Mouse (Mus musculus) naive thymus-derived CD4-positive, alpha-beta T cell, adult 5 months (primary cell): ENCODE results near the gene Pcp4l1. TPM values are rescaled to one million over a fixed set of nuclear protein-coding genes. Genes with fewer than 3 reads are reported as not detected.

Experiments used
- polyA plus RNA-seq: library from polyadenylated mRNA; unstranded; fragments of 100-300 nt; shearing (Covaris generic); gene quantifications from one replicate; pipeline ENCODE4 v1.2.1, GENCODE M21; 2017

Gene Pcp4l1
- not detected for polyA plus RNA-seq

GRCm38 (mm10) chr1:171195887-171196397, at the start of gene Pcp4l1:
Gene Pcp4l1, minus strand, starts transcription at chr1:171196268.

GRCm38 (mm10) chr1:171234126-171234525, 38.1 kb upstream of the Pcp4l1 start, which contains the start of gene Fcer1g:
Gene Fcer1g, minus strand, starts transcription at chr1:171234365.

GRCm38 (mm10) chr1:171224857-171225256, 28.8 kb upstream of the Pcp4l1 start, which contains the start of gene Apoa2:
Gene Apoa2, plus strand, starts transcription at chr1:171225054.

GRCm38 (mm10) chr1:171222238-171223155, 26.4 kb upstream of the Pcp4l1 start, which contains the start of gene Tomm40l:
Gene Tomm40l, minus strand, starts transcription at chr1:171222514.

GRCm38 (mm10) chr1:171213801-171214496, 17.9 kb upstream of the Pcp4l1 start, which contains the start of gene Nr1i3:
Gene Nr1i3, plus strand, starts transcription at chr1:171213970.

GRCm38 (mm10) chr1:171149974-171150760, 45.9 kb downstream of the Pcp4l1 start, which contains the start of the genes Sdhc and Mpz:
Gene Sdhc, minus strand, starts transcription at chr1:171150603.
Gene Mpz, plus strand, starts transcription at chr1:171150711.

Other genes starting within 250 kb of the Pcp4l1 start
- not detected for gene Fcgr2b, start 219.7 kb downstream of the Pcp4l1 start, polyA plus RNA-seq
- not detected for gene Fcgr4, start 177.3 kb downstream of the Pcp4l1 start, polyA plus RNA-seq
- gene Fcgr3, start 131.3 kb downstream of the Pcp4l1 start, polyA plus RNA-seq, result 1.3 TPM
- not detected for gene Cfap126, start 82.3 kb downstream of the Pcp4l1 start, polyA plus RNA-seq
- gene Sdhc, start 45.7 kb downstream of the Pcp4l1 start, polyA plus RNA-seq, result 119 TPM
- gene Mpz, start 45.6 kb downstream of the Pcp4l1 start, polyA plus RNA-seq, result not detected
- 0.37 TPM for gene Nr1i3, start 17.7 kb upstream of the Pcp4l1 start, polyA plus RNA-seq
- gene Tomm40l, start 26.2 kb upstream of the Pcp4l1 start, polyA plus RNA-seq, result 17.5 TPM
- not detected for gene Apoa2, start 28.8 kb upstream of the Pcp4l1 start, polyA plus RNA-seq
- not detected for gene Fcer1g, start 38.1 kb upstream of the Pcp4l1 start, polyA plus RNA-seq
- gene Adamts4, start 54.2 kb upstream of the Pcp4l1 start, polyA plus RNA-seq, result 0.12 TPM
- 124 TPM for gene Ndufs2, start 55.1 kb upstream of the Pcp4l1 start, polyA plus RNA-seq
- 51.8 TPM for gene B4galt3, start 74.1 kb upstream of the Pcp4l1 start, polyA plus RNA-seq
- 62.3 TPM for gene Ppox, start 84.9 kb upstream of the Pcp4l1 start, polyA plus RNA-seq
- 57.4 TPM for gene Usp21, start 91.7 kb upstream of the Pcp4l1 start, polyA plus RNA-seq
- 50.7 TPM for gene Ufc1, start 98.8 kb upstream of the Pcp4l1 start, polyA plus RNA-seq
- gene Dedd, start 132.9 kb upstream of the Pcp4l1 start, polyA plus RNA-seq, result 32.6 TPM
- gene Nit1, start 149.4 kb upstream of the Pcp4l1 start, polyA plus RNA-seq, result 39.4 TPM
- gene Pfdn2, start 149.4 kb upstream of the Pcp4l1 start, polyA plus RNA-seq, result 112 TPM
- gene Klhdc9, start 164.5 kb upstream of the Pcp4l1 start, polyA plus RNA-seq, result not detected
- 0.10 TPM for gene Nectin4, start 173.8 kb upstream of the Pcp4l1 start, polyA plus RNA-seq
- gene Arhgap30, start 192.7 kb upstream of the Pcp4l1 start, polyA plus RNA-seq, result 159 TPM
- 73.6 TPM for gene Usf1, start 215.0 kb upstream of the Pcp4l1 start, polyA plus RNA-seq
- gene Tstd1, start 222.6 kb upstream of the Pcp4l1 start, polyA plus RNA-seq, result 3.6 TPM
- 0.19 TPM for gene F11r, start 241.3 kb upstream of the Pcp4l1 start, polyA plus RNA-seq